Mouse (Mus musculus) gastrocnemius, postnatal 14 days (tissue): ENCODE results near the gene Cmip. TPM values are rescaled to one million over a fixed set of nuclear protein-coding genes. Genes with fewer than 3 reads are reported as not detected.

Source experiments
- DNase-seq: peaks from one replicate; pipeline ENCODE4 v3.0.0; 2021; ENCODE audit warnings: mixed read lengths
- intact Hi-C: fragments of 180-260 bp; cut with DNase I; formaldehyde crosslinking; loops from one replicate; pipeline ENCODE4 v1.15.1; 2025; ENCODE audit warnings: low total_unique reads
- total RNA-seq, 2 experiments: library from RNA; stranded (reverse); gene quantifications; 2 replicates each; pipeline ENCODE4 v1.2.3; 2021

The Cmip gene
- total RNA-seq, 2 experiments from 2014 or later = 16.2 to 16.4 TPM

GRCm38 (mm10) chr8:117338678-117339077 is 81.8 kb downstream of the Cmip start:
- DNase-seq = no peak
- intact Hi-C loops = no loop called here

DNA sequence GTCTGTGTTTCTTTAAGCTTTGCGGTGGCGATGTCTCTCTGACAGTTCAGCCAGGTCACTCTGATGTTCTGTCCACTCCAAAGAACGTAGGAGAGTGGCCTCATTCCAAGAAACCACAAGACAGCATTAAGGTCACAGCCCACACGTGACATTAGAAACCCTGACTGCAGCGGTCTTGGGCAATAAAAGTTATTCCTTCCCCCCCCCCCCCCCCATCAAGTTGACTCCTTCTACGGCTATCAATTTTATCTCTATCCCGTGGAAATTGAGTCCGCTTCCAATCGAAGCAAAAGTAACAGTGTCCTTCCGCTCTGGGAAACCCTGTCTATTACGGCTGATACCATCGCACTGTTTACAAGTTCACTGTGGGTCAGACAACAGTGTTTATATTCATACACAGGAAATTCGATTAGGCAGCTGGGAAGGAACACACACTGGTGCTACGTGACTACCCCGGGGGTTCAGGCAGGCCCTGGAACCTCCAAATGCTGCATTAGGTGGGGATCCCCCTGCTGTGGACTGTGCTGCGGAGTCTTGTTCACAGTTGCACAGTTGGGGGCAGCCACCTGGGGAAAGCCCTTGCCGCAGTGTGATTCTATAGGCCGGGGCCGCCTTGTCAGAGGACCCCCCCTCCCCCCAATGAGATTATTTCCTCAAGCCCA is 82.6 kb downstream of the Cmip start:
- intact Hi-C loops = no loop called here
- DNase-seq = no peak

GRCm38 (mm10) chr8:117339958-117340651 is 83.2 kb downstream of the Cmip start:
- no peak for DNase-seq
- intact Hi-C loops = no loop called here

DNA sequence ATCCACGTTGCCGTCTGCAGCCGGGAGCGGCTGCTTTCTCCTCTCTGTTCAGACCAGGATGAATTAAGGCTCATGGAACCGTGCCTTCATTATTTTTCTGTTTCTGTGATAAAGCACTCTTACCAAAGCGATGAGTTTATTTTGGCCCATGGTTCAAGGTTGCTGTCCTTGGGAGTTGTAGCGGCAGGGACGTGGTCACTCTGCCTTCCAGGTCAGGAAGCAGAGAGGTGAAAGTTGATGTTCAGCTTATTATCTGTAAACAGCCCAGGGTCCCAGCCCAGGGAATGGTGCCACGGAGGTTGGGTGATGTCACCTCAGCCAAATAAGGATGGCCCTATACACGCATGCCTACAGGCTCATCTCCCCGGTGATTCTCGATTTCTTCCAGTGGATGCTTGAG is 83.9 kb downstream of the Cmip start:
- no peak for DNase-seq
- intact Hi-C loops = no loop called here

DNA sequence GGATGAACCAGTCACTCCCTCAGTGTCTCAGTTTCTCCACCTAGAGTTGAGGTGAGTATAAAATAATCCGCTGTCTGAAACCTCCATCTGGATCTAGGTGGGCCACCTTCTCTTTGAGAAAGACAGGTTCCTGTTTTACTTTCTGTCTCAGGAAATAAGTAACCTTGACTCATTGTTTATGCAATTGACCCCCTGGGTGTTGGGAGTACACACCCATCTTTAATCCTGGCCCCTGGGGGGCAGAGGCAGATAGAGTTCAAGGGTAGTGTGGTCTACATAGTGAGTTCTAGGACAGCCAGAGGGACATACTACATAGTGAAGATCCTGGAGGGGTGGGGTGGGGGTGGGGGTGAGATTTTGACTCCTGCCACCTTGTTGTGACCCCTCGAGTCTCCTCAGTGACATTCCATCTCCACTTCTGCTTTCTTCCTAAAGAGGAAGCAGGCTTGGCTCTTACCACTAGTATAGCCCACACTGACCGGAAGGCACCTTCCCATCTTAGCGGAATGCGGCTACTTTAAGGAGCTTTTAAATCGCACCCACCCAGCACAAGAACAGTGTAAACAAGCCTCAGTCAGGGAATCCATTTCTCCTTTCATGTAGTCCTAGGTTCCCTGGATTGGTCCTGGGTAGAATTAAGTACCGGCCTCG is 86.0 kb downstream of the Cmip start:
- no peak for DNase-seq
- intact Hi-C loops = no loop called here

DNA sequence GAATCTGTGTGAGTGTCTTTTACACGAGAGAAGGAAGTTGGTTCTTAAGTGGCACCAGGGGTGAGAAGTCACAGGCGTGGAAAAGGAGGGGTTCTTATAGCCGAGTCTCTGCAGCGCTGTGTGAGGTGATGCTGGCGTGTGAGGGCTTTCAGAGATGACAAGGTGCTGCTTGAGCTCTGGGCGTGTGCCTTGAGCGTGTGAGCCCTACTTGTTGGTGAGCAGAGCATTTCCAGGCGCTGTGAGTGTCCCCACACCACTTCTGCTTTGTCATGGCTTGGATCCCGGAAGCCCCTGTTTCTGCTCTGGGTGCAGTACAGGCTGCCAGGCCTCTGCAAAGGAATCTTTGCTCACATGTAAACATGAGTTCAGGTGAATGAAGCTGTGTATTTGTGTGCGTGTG is 86.6 kb downstream of the Cmip start:
- no peak for DNase-seq
- intact Hi-C loops = no loop called here

DNA sequence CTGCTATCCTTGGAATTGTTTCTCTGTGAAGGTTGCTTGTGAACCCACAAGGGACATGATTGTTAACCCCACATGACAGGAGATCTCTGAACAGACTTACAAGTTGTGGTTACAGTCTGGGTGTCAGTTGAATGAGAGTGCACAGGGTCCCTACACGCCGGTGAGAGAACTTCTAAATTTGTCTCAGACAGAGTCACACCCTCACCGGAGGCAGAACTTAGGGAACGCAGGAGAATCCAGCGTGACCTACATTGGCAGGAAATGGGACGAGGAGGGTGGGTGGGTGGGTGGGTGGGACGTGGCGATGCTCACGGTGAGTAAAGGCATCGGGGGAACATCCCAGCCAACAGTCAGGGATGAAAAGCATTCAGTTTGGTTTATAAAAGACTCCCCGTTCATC is 88.0 kb downstream of the Cmip start:
- intact Hi-C loops = no loop called here
- no peak for DNase-seq

DNA sequence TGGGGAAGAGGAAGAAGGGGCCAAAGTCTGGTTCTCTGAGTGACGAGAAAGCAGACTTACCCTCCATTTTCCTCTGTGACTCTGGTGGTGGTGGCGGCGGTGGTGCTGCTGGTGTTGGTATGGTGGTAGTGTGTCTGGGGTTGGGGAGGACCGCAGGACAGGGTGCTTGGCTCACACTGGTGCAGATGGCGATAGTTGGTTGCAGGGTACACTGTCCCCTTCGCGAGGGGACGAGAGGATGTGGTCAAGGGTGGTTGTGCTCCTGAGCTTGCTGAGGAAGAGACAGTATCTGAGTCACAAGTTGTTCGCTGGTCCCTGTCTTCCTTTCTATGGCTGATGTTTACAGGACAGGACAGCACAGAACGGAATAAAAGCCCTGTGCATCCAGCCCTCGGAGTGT is 88.5 kb downstream of the Cmip start:
- no peak for DNase-seq
- intact Hi-C loops = no loop called here

DNA sequence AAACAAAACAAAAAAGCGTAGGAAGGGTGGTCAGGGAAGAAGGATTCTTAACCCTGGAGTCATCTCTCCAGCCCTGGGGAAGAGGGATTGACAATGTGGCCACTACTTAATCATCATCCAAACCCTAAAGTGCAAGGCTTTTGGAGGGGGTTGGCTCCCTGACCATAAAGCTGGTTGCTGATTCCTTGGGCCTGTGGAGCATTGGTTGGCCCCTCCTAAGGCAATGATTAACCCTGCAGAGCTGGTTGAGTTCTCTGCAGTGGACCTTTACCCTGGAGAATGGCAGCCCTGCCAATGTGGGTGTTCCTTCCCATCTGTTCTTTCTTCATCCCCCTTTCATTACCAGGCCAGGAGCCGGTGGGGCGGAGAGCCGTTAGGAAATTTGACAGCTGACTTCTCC is 90.7 kb downstream of the Cmip start:
- intact Hi-C loops = no loop called here
- DNase-seq = no peak

DNA sequence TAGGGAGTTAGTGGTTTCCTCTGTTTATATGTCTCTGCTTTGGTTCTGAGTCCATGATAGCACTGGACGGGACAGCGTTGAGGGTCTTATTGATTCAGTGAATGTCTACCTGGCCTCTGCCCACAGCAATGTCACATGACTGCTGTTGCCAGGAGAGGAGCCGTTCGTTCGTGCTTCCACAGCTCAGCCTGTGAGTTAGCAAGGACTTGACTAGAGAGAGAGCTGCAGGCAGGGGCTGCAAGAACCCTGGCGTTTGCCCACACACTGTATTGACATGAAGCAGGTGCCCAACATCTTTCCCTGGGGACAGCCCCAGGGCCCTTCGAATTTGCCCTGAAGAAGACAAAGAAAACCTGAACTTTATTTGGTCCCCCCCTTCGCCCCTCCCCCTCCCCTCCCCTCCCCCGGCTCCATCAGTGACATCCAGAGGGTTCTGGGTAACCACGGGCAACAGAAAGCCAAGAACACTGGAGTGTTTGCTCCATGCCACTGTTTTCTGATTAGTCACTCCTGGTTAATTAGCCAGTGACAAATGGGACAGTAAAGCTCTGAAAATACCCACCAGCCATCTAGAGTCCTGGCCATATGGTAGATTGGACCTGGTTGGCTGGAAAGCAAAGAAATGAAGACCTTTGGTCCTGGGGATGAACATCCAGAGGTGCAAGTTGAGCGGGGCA is 92.0 kb downstream of the Cmip start:
- intact Hi-C loops = no loop called here
- DNase-seq = no peak

GRCm38 (mm10) chr8:117349541-117349940 is 92.7 kb downstream of the Cmip start:
- no peak for DNase-seq
- intact Hi-C loops = no loop called here

DNA sequence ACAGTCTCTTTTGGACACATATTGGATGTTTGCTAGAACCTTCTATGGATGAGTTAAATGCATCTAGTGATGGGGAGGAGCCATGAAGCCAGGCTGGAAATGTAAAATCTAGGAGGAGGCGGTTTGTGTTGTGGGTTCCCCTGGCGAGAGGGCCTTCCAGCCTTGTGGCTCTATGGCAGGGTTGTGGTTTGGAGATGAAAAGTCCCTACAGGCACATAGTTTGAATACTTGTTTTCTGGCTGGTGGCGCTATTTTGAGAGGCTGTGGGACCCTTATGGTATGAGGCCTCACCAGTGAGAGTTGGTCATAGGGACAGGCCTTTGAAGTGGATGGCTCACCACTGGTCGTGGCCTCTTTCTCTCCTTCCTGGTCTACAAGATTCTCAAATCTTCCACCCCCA is 95.2 kb downstream of the Cmip start:
- intact Hi-C loops = no loop called here
- DNase-seq = no peak

GRCm38 (mm10) chr8:117355111-117355831 is 98.4 kb downstream of the Cmip start:
- DNase-seq = no peak
- intact Hi-C loops = no loop called here

GRCm38 (mm10) chr8:117356109-117356672 is 99.3 kb downstream of the Cmip start:
- DNase-seq = no peak
- intact Hi-C loops = no loop called here

DNA sequence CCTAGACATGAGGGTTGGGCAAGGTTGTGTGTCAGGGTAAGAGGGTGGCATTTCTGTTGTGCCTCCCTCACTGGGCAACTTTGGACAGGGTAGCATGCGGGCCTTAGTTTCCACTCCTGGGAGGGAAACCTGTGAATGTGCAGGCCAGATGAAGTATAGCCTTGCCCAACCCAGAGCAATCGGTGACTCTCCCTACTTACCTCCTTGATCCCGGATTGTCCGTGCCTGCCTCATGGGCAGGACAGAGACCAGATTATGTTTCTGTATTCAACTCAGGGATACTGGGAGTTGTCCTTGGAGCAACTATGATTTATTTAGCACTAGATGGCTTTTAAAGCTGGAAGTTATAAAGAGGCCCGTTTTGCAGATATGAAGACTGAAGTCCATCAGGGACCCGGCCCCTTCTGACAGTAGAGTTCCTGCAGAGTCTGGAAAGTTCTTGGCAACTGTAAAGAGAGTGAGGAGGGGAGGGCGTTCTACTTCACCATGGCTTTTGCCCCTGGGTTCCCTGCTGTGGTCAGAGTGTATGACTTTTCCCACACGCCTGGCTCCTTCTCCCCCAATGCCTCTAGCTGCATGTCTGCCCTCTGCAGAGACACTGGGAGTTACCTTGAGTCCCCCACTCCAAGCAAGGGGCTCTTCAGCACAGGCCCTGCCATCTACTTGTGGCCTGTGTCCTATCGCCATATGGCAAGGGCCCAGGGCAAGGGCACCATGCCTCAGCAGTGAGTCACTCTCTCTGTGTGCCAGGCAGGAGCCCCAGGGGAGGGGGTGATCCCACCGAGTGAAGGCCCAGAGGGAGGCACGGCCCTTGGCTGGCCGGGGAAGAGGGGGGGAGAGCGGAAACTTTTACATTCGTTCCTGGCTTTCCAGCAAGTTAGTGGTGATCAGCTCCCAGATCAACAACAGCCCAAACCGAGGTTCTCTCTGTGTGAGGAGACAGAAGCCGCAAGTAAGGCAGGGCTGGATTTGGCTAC is 100.9 kb downstream of the Cmip start:
- intact Hi-C loops = no loop called here
- DNase-seq = no peak

GRCm38 (mm10) chr8:117360172-117360930 is 103.5 kb downstream of the Cmip start:
- DNase-seq = no peak
- intact Hi-C loops = no loop called here

DNA sequence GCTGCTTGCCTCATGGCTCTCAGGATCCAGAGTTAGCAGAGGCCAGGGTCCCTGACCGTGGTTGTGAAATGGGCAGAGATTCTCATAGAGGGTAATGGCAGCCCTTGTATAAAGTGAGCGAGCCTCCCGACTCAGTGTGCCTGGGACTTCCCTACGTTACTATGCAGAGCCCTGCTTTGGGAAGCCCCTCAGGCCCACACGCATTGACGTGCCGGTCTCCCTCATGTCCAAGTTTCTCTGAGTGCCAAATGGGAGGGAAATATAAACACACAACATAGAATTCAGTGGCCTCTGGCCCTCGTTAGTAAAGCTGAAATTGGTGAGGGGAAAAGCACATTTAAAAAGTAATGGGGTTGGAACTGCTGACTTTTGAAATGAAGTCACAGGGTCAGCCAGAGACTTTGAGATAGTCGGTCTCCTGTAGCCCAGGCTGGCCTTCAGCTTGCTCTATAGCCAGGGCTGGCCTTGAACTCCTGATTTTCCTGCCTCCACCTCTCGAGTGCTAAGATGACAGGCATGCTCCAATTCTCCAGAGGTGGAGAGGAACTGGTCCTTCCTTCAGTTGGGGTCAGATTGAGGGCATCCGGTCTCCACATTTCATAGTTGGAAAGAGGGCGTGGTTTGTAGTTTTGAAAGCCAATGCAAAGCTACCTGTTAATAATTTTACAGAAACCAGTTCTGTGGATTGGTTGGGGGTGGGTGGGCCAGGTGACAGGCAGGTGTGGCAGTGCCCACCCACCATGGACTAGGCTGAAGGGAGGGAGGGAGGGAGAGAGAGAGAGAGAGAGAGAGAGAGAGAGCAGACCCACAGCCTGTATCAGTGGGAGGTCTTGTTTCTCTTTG is 105.0 kb downstream of the Cmip start:
- intact Hi-C loops = no loop called here
- no peak for DNase-seq
